13 mouse cellular contexts compared by ENCODE assay signal in genomic region chr1:173369611-173370010, GRCm38 (mm10). TPM values are rescaled to one million over a fixed set of nuclear protein-coding genes. Genes with fewer than 3 reads are reported as not detected.
"Had no signal": no experiment of that assay in that cellular context is flagged by ENCODE, and none has a peak within 500 bp of the region (broad histone marks: within the 10 kb centered on the region; RNA-seq: fewer than 3 reads in every experiment).

No protein-coding gene starts in this region.

- H3K36me3 ChIP-seq: limb, embryonic 15.5 days; liver, embryonic 12.5 days; midbrain, embryonic 10.5 days; midbrain, embryonic 15.5 days; neural tube, embryonic 12.5 days had no signal

- H3K4me3 ChIP-seq: limb, embryonic 15.5 days; liver, embryonic 12.5 days; midbrain, embryonic 10.5 days; midbrain, embryonic 15.5 days; neural tube, embryonic 12.5 days had no signal

- H3K9me3 ChIP-seq: limb, embryonic 15.5 days; liver, embryonic 12.5 days; midbrain, embryonic 10.5 days; midbrain, embryonic 15.5 days; neural tube, embryonic 12.5 days had no signal

- DNase-seq: kidney, postnatal 10 days; lung, embryonic 14.5 days; lung, postnatal 10 days; lung, postnatal 4 days; right cerebral cortex, postnatal 25 days; thymus, postnatal 4 days had no signal

- H3K9ac ChIP-seq: limb, embryonic 15.5 days; liver, embryonic 12.5 days; lung, embryonic 14.5 days; midbrain, embryonic 15.5 days; neural tube, embryonic 12.5 days had no signal

- H3K27ac ChIP-seq: limb, embryonic 15.5 days; liver, embryonic 12.5 days; midbrain, embryonic 10.5 days; midbrain, embryonic 15.5 days; neural tube, embryonic 12.5 days had no signal

- H3K4me2 ChIP-seq: limb, embryonic 15.5 days; liver, embryonic 12.5 days; lung, embryonic 14.5 days; midbrain, embryonic 15.5 days; neural tube, embryonic 12.5 days had no signal

- H3K27me3 ChIP-seq: midbrain, embryonic 15.5 days; neural tube, embryonic 12.5 days had no signal

- ATAC-seq: liver, embryonic 12.5 days; midbrain, embryonic 15.5 days had no signal

RNA-seq across cellular contexts. Expression of gene Cadm3, which starts 2.1 kb away (rescaled TPM):
- total RNA-seq: neutrophil, adult 5-6 weeks had no signal

RNA-seq across cellular contexts. Expression of gene Ackr1, which starts 36.1 kb away (rescaled TPM):
- total RNA-seq: monocyte, adult 5-6 weeks; neutrophil, adult 5-6 weeks had no signal
